Mouse (Mus musculus): ENCODE results near the gene Llgl2.

GRCm38 (mm10) chr11:115839732-115840131 is 15.9 kb downstream of the Llgl2 start:
- TF ChIP-seq CTCF (IDR thresholded peaks at IDR 0.05; ENCODE audit: low read depth) = no peak
- no peak for TF ChIP-seq EP300 (IDR thresholded peaks at IDR 0.05; ENCODE audit: low read depth)
